Mouse (Mus musculus): ENCODE results near the gene Bcor. TPM values are rescaled to one million over a fixed set of nuclear protein-coding genes. Genes with fewer than 3 reads are reported as not detected.

Gene Bcor
- polyA plus RNA-seq, 1 experiment from 2014 or later, result 26.5 TPM

DNA sequence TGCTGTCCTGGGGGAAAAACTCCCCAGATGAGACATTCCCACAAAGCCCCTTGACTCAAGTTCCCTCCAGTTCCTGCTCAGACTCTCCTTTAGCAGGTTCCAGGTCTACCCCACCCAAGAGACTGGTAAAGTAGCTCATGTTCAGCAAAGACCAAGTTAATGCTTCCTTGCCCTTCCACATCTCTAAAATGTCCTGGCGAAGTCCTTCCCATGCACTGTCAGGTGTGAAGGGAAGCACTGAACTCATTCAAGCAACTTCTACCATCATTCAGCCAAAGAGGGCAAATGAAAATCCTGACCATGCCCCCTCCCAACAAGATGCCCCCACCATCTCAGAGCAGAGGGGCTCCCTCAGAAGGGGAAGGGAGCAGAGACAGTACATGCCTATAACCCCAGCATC, 107.5 kb downstream of the Bcor start:
- H3K36me3 ChIP-seq, result peaks cover 90% of the 10 kb centered on the region
- peaks cover 13% of the 10 kb centered on the region; the same call in 1 of the 2 replicates for H3K4me1 ChIP-seq
- H3K27me3 ChIP-seq (ENCODE audit: low read depth, poor library complexity, severe bottlenecking), result peaks cover 80% of the 10 kb centered on the region
- no peak for DNase-seq (ENCODE audit: low spot score)
- 87% methylated on average over 1 of the region's 1 CpGs for WGBS
- no peaks in the 10 kb centered on the region for H3K9me3 ChIP-seq (replicated peaks)
- H3K27ac ChIP-seq, result no peak overlapping the region
- H3K4me3 ChIP-seq, result no peak overlapping the region

DNA sequence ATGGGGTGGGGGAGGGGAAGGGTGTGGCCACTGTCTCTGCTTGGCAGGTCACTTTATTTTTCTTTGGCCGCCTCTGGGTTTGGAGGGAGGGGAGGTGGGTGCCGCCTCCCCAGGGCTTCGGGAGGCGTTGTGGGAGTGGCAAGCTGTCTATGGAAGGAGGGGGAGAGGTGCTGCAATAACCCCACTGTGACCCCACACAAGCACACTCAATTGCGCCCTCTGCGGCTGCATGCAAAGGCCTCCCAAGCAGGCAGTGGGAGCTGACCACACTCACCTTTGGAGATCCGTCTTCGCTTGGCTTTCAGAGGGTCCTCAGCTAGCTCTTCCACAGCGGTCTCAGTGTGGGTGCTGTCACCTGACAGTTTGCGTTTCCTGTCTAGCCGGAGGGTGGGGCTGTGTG, 111.4 kb downstream of the Bcor start:
- peaks cover 13% of the 10 kb centered on the region; the same call in 1 of the 2 replicates for H3K4me1 ChIP-seq
- no peak overlapping the region for H3K4me3 ChIP-seq
- peaks cover 88% of the 10 kb centered on the region for H3K36me3 ChIP-seq
- WGBS, result 55% methylated on average over 11 of the region's 11 CpGs
- DNase-seq (ENCODE audit: low spot score), result no peak
- H3K27ac ChIP-seq, result no peak overlapping the region
- peaks cover 88% of the 10 kb centered on the region for H3K27me3 ChIP-seq (ENCODE audit: low read depth, poor library complexity, severe bottlenecking)
- H3K9me3 ChIP-seq (replicated peaks), result no peaks in the 10 kb centered on the region

DNA sequence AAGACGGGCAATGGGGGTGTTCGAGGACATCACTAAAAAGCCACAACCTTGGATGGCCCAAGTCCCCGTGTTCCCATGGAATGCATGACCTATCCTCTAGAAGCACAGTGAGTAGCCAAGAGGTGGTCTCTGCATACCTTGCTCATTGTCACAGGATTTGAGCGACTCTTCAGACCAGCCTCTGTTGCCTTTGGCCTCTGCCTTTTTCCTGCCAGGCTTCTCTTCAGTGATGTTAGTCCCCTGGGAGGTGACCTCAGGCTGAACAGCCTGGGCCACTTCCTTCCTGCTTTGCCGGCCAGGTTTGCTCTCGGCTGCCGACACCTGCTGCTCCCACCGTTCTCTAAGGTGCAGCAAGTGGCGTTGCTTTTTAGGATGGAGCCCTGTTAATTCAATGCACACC, 112.0 kb downstream of the Bcor start:
- no peak for DNase-seq (ENCODE audit: low spot score)
- H3K27me3 ChIP-seq (ENCODE audit: low read depth, poor library complexity, severe bottlenecking), result peaks cover 89% of the 10 kb centered on the region
- H3K27ac ChIP-seq, result no peak overlapping the region
- H3K4me1 ChIP-seq, result peaks cover 13% of the 10 kb centered on the region; the same call in 1 of the 2 replicates
- peaks cover 91% of the 10 kb centered on the region for H3K36me3 ChIP-seq
- no peak overlapping the region for H3K4me3 ChIP-seq
- WGBS, result 50% methylated on average over 9 of the region's 9 CpGs
- no peaks in the 10 kb centered on the region for H3K9me3 ChIP-seq (replicated peaks)

DNA sequence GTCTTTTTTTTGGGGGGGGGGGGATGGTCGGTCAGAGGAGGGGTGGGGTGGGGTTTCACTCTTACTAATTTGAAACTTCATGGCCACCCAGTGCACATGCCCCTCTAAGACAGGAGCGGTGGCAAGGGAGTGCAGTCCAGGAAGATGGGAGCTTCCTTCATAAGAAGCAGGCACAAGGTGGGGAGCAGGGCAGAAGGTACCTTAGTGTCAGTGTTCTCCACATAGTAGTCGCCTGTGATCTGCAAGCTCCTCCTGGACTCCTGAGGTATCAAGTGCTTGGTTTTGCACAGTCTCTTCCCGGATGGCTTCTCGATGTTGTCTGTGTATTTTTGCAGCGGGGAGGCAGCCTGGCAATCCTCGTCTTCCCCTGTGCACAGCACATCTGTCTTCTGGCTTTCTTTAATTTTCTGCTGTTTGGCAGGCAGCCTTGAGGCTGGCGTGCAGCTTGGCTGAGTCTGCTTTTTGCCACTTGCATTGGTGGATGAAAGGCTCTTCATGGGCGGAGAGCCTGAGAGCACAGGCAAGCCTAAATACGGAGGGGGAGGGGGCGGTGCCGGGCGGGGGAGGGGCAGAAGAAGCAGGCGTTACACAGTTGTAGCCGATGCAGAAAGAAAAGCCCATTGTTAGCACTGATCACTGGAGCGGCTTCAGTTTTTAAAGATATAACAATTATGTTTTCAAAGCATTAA, 112.8 kb downstream of the Bcor start:
- WGBS, result 57% methylated on average over 16 of the region's 16 CpGs
- no peak overlapping the region for H3K4me3 ChIP-seq
- H3K4me1 ChIP-seq, result peaks cover 13% of the 10 kb centered on the region; the same call in 1 of the 2 replicates
- H3K27me3 ChIP-seq (ENCODE audit: low read depth, poor library complexity, severe bottlenecking), result peaks cover 87% of the 10 kb centered on the region
- no peak for DNase-seq (ENCODE audit: low spot score)
- H3K36me3 ChIP-seq, result peaks cover 91% of the 10 kb centered on the region
- H3K27ac ChIP-seq, result no peak overlapping the region
- H3K9me3 ChIP-seq (replicated peaks), result no peaks in the 10 kb centered on the region

DNA sequence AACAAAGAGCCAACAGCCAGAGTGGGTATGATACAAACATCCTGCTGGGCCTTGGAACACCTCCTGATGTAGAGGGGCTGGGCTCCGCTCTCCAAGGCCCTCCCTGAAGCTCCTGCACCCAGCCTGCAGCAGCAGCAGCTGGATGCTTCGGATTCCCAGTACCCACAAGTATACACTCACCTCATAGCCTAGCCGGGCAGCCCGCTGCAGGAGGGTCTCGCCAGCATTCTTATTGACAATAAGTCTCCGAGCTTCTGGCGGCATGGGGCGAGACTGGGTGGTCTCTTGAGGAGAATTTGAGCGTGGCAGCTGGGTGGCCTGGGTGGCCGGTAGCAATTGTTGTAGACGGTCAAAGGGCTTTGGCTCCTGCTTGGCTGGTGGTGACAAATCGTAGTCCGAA, 113.5 kb downstream of the Bcor start:
- H3K4me3 ChIP-seq, result no peak overlapping the region
- peaks cover 82% of the 10 kb centered on the region for H3K27me3 ChIP-seq (ENCODE audit: low read depth, poor library complexity, severe bottlenecking)
- H3K9me3 ChIP-seq (replicated peaks), result no peaks in the 10 kb centered on the region
- no peak for DNase-seq (ENCODE audit: low spot score)
- H3K27ac ChIP-seq, result no peak overlapping the region
- H3K36me3 ChIP-seq, result peaks cover 91% of the 10 kb centered on the region
- H3K4me1 ChIP-seq, result peaks cover 13% of the 10 kb centered on the region; the same call in 1 of the 2 replicates
- 85% methylated on average over 13 of the region's 13 CpGs for WGBS

DNA sequence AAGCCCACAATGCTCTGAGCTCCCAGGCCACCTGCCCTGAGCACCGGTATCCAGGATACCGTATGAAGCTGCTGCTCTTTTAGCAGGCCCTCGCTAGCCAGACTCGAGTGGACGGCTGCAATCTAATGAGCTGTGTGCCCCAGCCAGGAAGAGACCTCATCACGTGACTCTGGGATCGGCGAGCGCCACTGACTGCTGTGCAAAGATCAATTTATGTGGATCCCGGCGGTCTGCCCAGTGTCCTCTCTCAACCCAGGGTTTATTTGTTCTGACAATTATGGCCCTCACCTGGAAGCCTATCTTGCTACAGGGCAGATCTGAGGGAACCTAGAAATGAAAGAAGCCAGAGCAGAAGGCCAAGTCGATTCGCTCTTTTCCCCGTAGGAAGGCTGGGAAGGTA, 116.8 kb downstream of the Bcor start:
- Histone ChIP-seq H3K9me3 (replicated peaks) (no peaks in the 10 kb centered on the region), H3K36me3 (peaks cover 93% of the 10 kb centered on the region), H3K27ac (no peak overlapping the region), H3K4me3 (no peak overlapping the region), H3K27me3 (ENCODE audit: low read depth, poor library complexity, severe bottlenecking) (peaks cover 57% of the 10 kb centered on the region), H3K4me1 (peaks cover 6% of the 10 kb centered on the region; the same call in 1 of the 2 replicates)
- DNase-seq (ENCODE audit: low spot score), result no peak
- WGBS, result 82% methylated on average over 14 of the region's 14 CpGs

DNA sequence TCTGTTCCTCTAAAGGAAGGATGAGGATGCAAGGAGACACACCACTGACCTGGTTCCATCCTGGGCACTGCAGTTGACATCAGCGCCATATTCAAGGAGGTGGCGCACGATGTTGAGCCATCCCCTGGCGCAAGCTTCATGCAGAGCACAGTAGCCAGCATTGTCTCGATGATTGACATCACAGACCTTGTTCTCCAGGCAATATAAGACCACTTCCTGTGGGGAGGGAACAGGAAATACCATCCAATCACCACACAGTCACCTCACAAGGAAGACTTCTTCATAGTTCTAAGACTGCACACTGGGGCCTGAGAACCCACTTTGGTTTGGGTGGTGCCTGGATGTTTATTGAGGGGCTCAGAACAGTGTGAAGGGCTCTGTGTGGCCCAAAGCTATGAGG, 118.7 kb downstream of the Bcor start:
- Histone ChIP-seq H3K4me1 (no peaks in the 10 kb centered on the region), H3K27me3 (ENCODE audit: low read depth, poor library complexity, severe bottlenecking) (peaks cover 38% of the 10 kb centered on the region), H3K27ac (no peak overlapping the region), H3K9me3 (replicated peaks) (no peaks in the 10 kb centered on the region), H3K36me3 (peaks cover 93% of the 10 kb centered on the region), H3K4me3 (no peak overlapping the region)
- WGBS, result 91% methylated on average over 5 of the region's 5 CpGs
- DNase-seq (ENCODE audit: low spot score), result no peak

DNA sequence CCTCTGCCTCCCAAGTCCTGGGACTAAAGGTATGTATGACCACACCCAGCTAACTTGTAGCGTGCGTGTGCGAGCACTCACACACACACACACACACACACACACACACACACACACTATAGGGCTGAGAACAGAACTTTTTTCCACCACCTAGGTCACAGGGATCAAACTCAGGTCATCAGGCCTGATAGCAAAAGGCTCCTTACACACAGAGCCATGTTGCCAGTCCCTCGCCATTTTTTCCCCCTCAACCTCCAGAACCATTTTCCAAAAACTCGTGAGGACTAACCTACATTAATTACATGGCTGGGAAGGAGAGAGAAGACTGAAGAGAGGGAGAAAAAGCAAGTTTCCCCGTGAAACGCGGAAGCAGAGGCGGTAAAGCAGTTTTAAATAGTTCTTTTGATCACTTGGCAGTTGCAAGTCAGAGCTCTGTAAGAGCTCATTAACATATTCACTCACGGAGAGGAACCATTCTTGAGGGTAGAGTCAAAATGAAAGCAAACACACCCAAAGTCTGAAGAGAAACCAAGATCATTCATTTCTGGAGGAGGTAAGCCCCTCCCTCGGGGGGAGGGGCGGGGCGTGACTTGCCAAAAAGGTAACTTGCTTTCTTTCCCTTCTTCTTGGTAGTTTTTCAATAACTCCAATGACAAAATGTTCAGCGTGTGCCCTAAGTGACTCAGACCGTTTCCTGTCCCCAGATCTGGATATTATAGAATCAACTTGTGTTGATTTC, 145.3 kb downstream of the Bcor start:
- Histone ChIP-seq H3K27ac (no peak overlapping the region), H3K9me3 (replicated peaks) (no peaks in the 10 kb centered on the region), H3K27me3 (ENCODE audit: low read depth, poor library complexity, severe bottlenecking) (peaks cover 41% of the 10 kb centered on the region), H3K36me3 (no peaks in the 10 kb centered on the region), H3K4me1 (no peaks in the 10 kb centered on the region), H3K4me3 (no peak overlapping the region)
- DNase-seq (ENCODE audit: low spot score), result no peak
- WGBS, result 52% methylated on average over 15 of the region's 15 CpGs

DNA sequence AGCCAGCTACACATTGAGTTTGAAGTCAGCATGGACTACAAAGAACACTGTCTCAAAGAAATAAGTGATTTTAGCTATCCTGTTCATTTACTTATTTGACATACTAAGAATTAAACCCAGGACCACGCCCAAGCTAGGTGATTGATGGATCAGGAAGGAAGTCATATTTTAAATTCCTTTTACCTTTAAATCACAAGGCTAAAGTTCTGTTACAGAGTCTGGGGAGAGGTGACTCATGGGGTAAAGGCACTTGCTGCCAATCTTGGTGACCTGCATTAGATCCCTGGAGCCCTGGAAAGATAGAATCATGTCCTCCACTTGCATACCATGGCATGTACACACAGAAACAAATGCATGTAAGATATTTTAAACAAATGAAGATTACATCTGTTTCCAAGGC, 149.5 kb downstream of the Bcor start:
- H3K4me3 ChIP-seq, result no peak overlapping the region
- H3K9me3 ChIP-seq (replicated peaks), result no peaks in the 10 kb centered on the region
- H3K36me3 ChIP-seq, result no peaks in the 10 kb centered on the region
- WGBS, result 85% methylated on average over 1 of the region's 1 CpGs
- no peak for DNase-seq (ENCODE audit: low spot score)
- peaks cover 81% of the 10 kb centered on the region for H3K27me3 ChIP-seq (ENCODE audit: low read depth, poor library complexity, severe bottlenecking)
- peaks cover 22% of the 10 kb centered on the region for H3K4me1 ChIP-seq
- no peak overlapping the region for H3K27ac ChIP-seq

DNA sequence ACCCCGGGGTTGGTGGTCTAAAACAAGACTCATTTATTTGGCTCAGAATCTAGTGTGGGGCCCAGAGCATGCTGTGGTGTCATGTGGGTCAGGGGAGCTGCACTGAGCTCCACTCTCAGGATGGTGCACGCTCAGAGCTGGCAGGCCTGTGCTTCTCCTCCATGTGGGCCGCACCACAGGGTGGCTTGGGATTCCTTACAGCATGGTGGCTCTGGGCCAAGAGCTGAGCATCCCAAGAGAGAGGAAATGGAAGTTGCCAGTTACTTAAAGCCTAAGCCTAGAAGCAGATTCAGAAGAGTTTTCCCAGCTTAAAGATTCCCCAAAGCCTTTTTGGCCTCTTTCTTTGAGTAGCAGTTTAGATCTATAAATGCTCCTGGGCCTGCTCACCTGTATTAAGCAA, 151.1 kb downstream of the Bcor start:
- no peak for DNase-seq (ENCODE audit: low spot score)
- H3K4me3 ChIP-seq, result no peak overlapping the region
- H3K27me3 ChIP-seq (ENCODE audit: low read depth, poor library complexity, severe bottlenecking), result peaks cover 86% of the 10 kb centered on the region
- no peaks in the 10 kb centered on the region for H3K36me3 ChIP-seq
- H3K4me1 ChIP-seq, result peaks cover 38% of the 10 kb centered on the region
- H3K9me3 ChIP-seq (replicated peaks), result no peaks in the 10 kb centered on the region
- no peak overlapping the region for H3K27ac ChIP-seq
- 37% methylated on average over 3 of the region's 3 CpGs for WGBS

DNA sequence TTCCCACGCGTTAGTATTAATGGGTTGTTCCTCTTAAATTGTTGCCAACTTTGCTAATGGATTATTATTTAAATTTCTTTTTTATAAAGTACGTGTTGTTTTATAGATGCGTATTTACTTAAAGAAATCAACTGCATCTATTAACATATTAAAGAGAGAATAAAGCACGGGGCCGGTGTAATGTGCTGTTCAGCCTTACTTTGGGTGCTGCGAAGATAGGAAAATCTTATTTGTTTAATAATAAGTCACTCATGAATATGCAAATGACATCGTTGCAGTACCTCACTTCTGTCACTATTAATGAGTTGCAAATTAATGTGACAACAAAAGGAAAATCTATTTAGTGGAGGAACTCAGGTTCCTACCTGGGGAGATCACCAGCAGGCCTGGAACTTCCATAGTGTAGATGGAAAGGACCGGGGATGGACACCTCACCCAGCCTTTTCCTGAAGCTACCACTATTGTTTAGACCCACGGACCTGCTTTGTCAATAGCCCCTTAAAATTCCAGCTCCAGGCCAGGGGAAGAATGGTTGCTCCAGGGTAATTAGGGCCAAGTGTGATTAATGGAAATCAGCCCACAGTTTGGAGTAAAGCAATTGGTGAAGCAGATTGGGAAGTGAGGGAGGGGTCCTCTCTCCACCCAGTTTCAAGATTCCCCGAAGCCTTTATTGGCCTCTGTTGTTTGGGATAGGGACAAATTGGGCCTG, 152.2 kb downstream of the Bcor start:
- H3K4me1 ChIP-seq, result peaks cover 49% of the 10 kb centered on the region
- no peak for DNase-seq (ENCODE audit: low spot score)
- H3K4me3 ChIP-seq, result peak overlapping the region; percentile 52
- H3K27ac ChIP-seq, result peak overlapping the region; percentile 95
- H3K27me3 ChIP-seq (ENCODE audit: low read depth, poor library complexity, severe bottlenecking), result peaks cover 93% of the 10 kb centered on the region
- H3K36me3 ChIP-seq, result no peaks in the 10 kb centered on the region
- 3% methylated on average over 11 of the region's 11 CpGs for WGBS
- no peaks in the 10 kb centered on the region for H3K9me3 ChIP-seq (replicated peaks)

DNA sequence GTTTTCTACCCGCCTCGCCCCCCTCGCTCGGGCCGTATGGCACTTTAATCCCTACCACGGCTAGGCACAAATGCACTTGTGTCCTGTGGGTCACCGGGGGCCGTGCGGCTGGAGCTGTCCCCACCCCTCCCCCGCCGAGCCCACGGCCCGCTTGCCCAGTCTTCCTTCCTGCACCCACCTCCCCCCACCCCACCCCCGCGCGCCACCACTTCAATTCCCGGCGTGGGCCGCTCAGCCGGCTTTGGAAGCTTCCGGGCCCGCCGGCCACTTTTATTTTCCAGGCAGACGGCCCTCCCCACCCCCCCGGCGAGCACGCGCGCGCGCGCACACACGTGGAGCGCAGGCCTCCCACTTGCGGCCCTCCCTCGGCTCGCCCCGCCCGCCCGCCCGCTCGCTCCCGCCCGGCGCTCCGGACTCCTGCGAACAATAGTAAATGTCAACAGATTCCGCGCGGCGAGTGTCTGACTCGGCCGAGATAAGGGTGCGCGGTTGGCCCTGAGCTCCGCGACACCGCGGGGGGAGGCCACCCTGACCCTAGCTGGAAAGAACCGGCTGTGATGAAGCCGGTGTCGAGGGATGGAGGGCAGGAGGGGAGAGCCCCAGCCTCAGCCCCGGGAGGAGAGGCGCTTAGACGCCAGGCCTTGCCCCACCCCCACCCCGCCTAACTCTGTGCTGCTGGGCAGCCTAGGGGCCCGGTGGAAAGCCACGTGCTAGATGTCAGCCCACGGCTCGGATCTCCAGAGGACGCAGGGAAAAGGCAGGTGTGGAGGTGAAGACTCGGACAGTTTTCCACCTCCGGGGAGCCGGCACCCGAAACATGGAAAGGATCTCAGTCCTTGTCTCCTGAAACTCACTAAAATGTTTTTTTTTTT, 153.0 kb downstream of the Bcor start:
- Histone ChIP-seq H3K27ac (peak overlapping the region; percentile 95), H3K4me1 (peaks cover 57% of the 10 kb centered on the region), H3K4me3 (peak overlapping the region; percentile 52), H3K9me3 (replicated peaks) (no peaks in the 10 kb centered on the region), H3K36me3 (no peaks in the 10 kb centered on the region), H3K27me3 (ENCODE audit: low read depth, poor library complexity, severe bottlenecking) (peaks cover 93% of the 10 kb centered on the region)
- WGBS, result 2% methylated on average over 75 of the region's 75 CpGs
- DNase-seq (ENCODE audit: low spot score), result peak; percentile 80
